Mouse (Mus musculus) midbrain, postnatal 0 days (tissue): ENCODE measurements around the gene Mnd1. TPM values are rescaled to one million over a fixed set of nuclear protein-coding genes. Genes with fewer than 3 reads are reported as not detected.
A peak's percentile ranks its signal among the peaks of the same experiment; 100 is the strongest.

ENCODE experiments used
- ATAC-seq: fragments of 200-750 bp; cut with Nextera tagmentation; 2 replicates; pipeline ENCODE4 v1.8.0; 2017; ENCODE audit warnings: moderate number of reproducible peaks, mild to moderate bottlenecking, moderate TSS enrichment, moderate library complexity; ENCODE audit not compliant: low FRiP score
- DNase-seq: peaks from one replicate; pipeline ENCODE4 v3.0.0-alpha.2; 2015; ENCODE audit warnings: low spot score
- H3K27ac ChIP-seq: fragments of 300-500 bp; sonication (generic); 2 replicates; pipeline ENCODE4 v1.5.1; 2014; ENCODE audit warnings: low read depth, mild to moderate bottlenecking, low read length, mixed read lengths
- H3K27me3 ChIP-seq: fragments of 300-500 bp; sonication (generic); 2 replicates; pipeline ENCODE4 v1.6.1; 2014; ENCODE audit warnings: low read length, control low read depth, mixed read lengths; ENCODE audit not compliant: insufficient read depth
- H3K36me3 ChIP-seq: fragments of 300-500 bp; sonication (generic); 2 replicates; pipeline ENCODE4 v1.6.1; 2014; ENCODE audit warnings: low read length, control low read depth, mixed read lengths; ENCODE audit not compliant: insufficient read depth
- H3K4me1 ChIP-seq: fragments of 300-500 bp; sonication (generic); 2 replicates; pipeline ENCODE4 v1.6.1; 2014; ENCODE audit warnings: mild to moderate bottlenecking, control low read depth, antibody characterized with exemption, low read length, mixed read lengths; ENCODE audit not compliant: insufficient read depth
- H3K4me2 ChIP-seq: fragments of 300-500 bp; sonication (generic); 2 replicates; pipeline ENCODE4 v1.6.1; 2014; ENCODE audit warnings: low read depth, mild to moderate bottlenecking, low read length, mixed read lengths; ENCODE audit not compliant: poor library complexity, severe bottlenecking
- H3K4me3 ChIP-seq: fragments of 300-500 bp; sonication (generic); 2 replicates; pipeline ENCODE4 v1.5.1; 2014; ENCODE audit warnings: low read depth, mild to moderate bottlenecking, low read length, moderate library complexity
- H3K9ac ChIP-seq: fragments of 300-500 bp; sonication (generic); replicated peaks from 2 replicates; pipeline ENCODE4 v1.6.1; 2014; ENCODE audit warnings: mild to moderate bottlenecking, low read length, moderate library complexity, mixed read lengths; ENCODE audit not compliant: poor library complexity, severe bottlenecking
- H3K9me3 ChIP-seq: fragments of 300-500 bp; sonication (generic); 2 replicates; pipeline ENCODE4 v1.6.1; 2016; ENCODE audit warnings: low read length, control low read depth
- CTCF ChIP-seq: IDR thresholded peaks from 2 replicates; pipeline ENCODE4 v1.5.1; 2016; ENCODE audit warnings: antibody characterized with exemption, mild to moderate bottlenecking
- WGBS: fragments of 180-500 bp; shearing (Covaris S2); extraction: QIAGEN DNeasy Blood & Tissue Kit; methylation state at CpG from one replicate; pipeline ENCODE4 v1.1.7; 2014; 5-methylcytosine and 5-hydroxymethylcytosine counted together
- polyA plus RNA-seq: library from polyadenylated mRNA; unstranded; fragments of >200 nt; fragmentation: Nextera tagmentation; extraction: Ambion mirVana; gene quantifications from 2 replicates; pipeline ENCODE4 v1.2.1, GENCODE M21; 2015
- total RNA-seq: library from RNA; depleted of rRNA; stranded (reverse); fragments of >200 nt; gene quantifications from 2 replicates; pipeline ENCODE4 v1.2.3, GENCODE M21; 2014; rRNA removed

Mnd1 gene
- total and polyA plus RNA-seq, 2 experiments from 2014 or later = 1.9 to 2.5 TPM

GRCm38 (mm10) chr3:84038126-84038525 is 117.5 kb downstream of the Mnd1 start:
- no peaks in the 10 kb centered on the region for H3K9me3 ChIP-seq
- 10% methylated on average over 1 of the region's 1 CpGs for WGBS
- H3K36me3 ChIP-seq = no peaks in the 10 kb centered on the region
- H3K4me1 ChIP-seq = peaks cover 10% of the 10 kb centered on the region; the same call in 1 of the 2 replicates
- DNase-seq = no peak
- peak overlapping the region; percentile 96 for H3K4me3 ChIP-seq
- H3K27ac ChIP-seq = no peak overlapping the region
- peak overlapping the region; percentile 96 for H3K9ac ChIP-seq
- no peak for ATAC-seq
- no peaks in the 10 kb centered on the region for H3K27me3 ChIP-seq
- no peak for TF ChIP-seq CTCF
- peak overlapping the region; percentile 86 for H3K4me2 ChIP-seq

Other genes starting within 250 kb of the Mnd1 start
- 37.3 and 37.7 TPM in 2 replicates for gene Tmem131l, start 115.6 kb downstream of the Mnd1 start, total RNA-seq
- gene Tmem131l, start 115.6 kb downstream of the Mnd1 start, polyA plus RNA-seq = 16.1 and 22.5 TPM in 2 replicates
- 0.90 TPM in 1 of 2 replicates, not detected in the other for gene Gm6525, start 18.3 kb upstream of the Mnd1 start, total RNA-seq
- 1.0 and 2.2 TPM in 2 replicates for gene Gm6525, start 18.3 kb upstream of the Mnd1 start, polyA plus RNA-seq
- 269 and 291 TPM in 2 replicates for gene Trim2, start 151.1 kb upstream of the Mnd1 start, total RNA-seq
- 132 and 149 TPM in 2 replicates for gene Trim2, start 151.1 kb upstream of the Mnd1 start, polyA plus RNA-seq